Mouse (Mus musculus): ENCODE data around the gene Myo1g. TPM values are rescaled to one million over a fixed set of nuclear protein-coding genes. Genes with fewer than 3 reads are reported as not detected.

The Myo1g gene
- polyA plus RNA-seq, 1 experiment from 2014 or later = 8.7 TPM

- peak; percentile 94 for ATAC-seq (ENCODE audit: low read depth)
- no peaks in the 10 kb centered on the region for H3K27me3 ChIP-seq (ENCODE audit: control insufficient read depth, insufficient read depth, low read depth, low read length)
- peak within 1 kb of the TSS; percentile 91 for H3K4me3 ChIP-seq (ENCODE audit: low read depth, low read length)
- H3K4me1 ChIP-seq (ENCODE audit: control insufficient read depth, low read depth, low read length) = peaks cover 22% of the 10 kb centered on the region
- peak within 1 kb of the TSS; percentile 94 for H3K4me2 ChIP-seq (ENCODE audit: low read depth, low read length)
- H3K9me3 ChIP-seq (replicated peaks; ENCODE audit: control insufficient read depth, low read length) = no peaks in the 10 kb centered on the region
- 0% methylated on average over 49 of the region's 76 CpGs for WGBS (ENCODE audit: insufficient replicate concordance)
- no peaks in the 10 kb centered on the region; the same call in 1 of the 2 replicates for H3K36me3 ChIP-seq (ENCODE audit: control insufficient read depth, insufficient read depth)
- H3K9ac ChIP-seq (ENCODE audit: low read depth, low read length) = peak within 1 kb of the TSS; percentile 99
- H3K27ac ChIP-seq (ENCODE audit: low read length) = peak within 1 kb of the TSS; percentile 96
Measured at GRCm38 (mm10) chr11:6475867-6476484, 44.8 kb downstream of the Myo1g start, which contains the start of gene Purb. TSS of gene Purb (minus strand) at chr11:6475917.

DNA sequence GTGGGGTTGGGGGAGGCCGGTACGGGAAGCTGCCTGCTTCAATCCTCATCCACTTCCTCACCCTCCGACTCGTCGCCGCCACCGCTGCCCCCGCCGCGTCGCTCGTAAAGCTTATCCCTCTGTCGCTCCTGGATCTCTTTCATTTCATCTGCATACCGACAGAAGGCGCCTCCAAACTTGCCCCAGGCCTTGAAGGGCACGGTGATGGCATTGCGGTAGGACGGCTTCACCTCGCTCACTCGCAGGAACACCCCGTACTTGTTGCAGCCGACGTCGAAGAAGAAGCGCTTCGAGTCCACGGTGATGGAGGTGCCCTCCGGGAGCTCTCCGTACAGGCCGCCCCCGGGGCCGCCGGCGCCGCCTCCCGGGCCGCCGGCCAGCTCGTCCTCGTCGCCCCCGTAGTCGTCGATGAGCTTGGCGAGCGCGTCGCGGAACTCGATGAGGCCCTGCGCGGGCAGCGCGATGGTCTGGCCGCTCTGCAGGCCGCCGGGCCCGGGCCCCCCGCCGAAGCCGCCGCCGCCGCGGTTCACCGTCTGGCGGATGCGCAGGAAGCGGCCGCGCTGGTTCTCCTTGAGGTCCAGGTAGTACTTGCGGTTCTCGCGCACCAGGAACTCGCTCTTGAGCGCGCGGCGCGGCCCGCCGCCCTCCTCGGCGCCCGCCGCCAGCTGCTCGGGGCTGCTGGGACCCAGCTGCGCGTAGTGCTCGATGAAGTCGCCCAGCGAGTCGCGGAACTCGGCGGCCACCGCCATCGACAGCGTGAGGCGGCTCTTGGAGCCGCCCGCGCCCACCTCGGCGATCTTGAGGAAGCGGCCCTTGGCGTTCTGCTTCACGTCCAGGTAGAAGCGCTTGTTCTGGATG, 45.7 kb downstream of the Myo1g start:
- peaks cover 25% of the 10 kb centered on the region for H3K4me1 ChIP-seq (ENCODE audit: control insufficient read depth, low read depth, low read length)
- peak overlapping the region; percentile 99 for H3K9ac ChIP-seq (ENCODE audit: low read depth, low read length)
- H3K4me2 ChIP-seq (ENCODE audit: low read depth, low read length) = peak overlapping the region; percentile 92
- no peaks in the 10 kb centered on the region; the same call in 1 of the 2 replicates for H3K36me3 ChIP-seq (ENCODE audit: control insufficient read depth, insufficient read depth)
- peak overlapping the region; percentile 91 for H3K4me3 ChIP-seq (ENCODE audit: low read depth, low read length)
- peak overlapping the region; percentile 96 for H3K27ac ChIP-seq (ENCODE audit: low read length)
- peak; percentile 28 for ATAC-seq (ENCODE audit: low read depth)
- no peaks in the 10 kb centered on the region for H3K9me3 ChIP-seq (replicated peaks; ENCODE audit: control insufficient read depth, low read length)
- WGBS (ENCODE audit: insufficient replicate concordance) = under 1% methylated on average over 101 of the region's 109 CpGs
- no peaks in the 10 kb centered on the region for H3K27me3 ChIP-seq (ENCODE audit: control insufficient read depth, insufficient read depth, low read depth, low read length)

DNA sequence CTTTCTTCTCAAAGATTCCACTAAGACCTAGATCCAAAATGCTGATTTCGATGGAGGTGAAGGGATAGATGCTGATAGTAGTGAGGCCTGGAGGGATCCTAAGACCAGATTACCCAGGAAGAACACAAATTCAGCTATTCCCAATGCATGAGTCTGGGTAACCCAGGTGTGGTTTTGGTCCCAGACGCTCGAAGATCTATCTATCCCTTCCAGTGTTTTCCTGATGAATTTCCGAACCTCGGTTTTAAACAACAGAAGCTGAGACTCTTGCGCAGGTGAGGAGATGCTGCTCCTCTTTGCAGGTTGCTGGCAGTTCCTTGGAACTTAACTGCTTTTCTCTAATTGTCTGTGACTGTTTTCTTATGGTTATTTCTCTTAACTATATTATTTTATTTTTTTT, 46.4 kb downstream of the Myo1g start:
- ATAC-seq (ENCODE audit: low read depth) = no peak
- WGBS (ENCODE audit: insufficient replicate concordance) = 20% methylated on average over 6 of the region's 6 CpGs
- peaks cover 25% of the 10 kb centered on the region for H3K4me1 ChIP-seq (ENCODE audit: control insufficient read depth, low read depth, low read length)
- H3K9me3 ChIP-seq (replicated peaks; ENCODE audit: control insufficient read depth, low read length) = no peaks in the 10 kb centered on the region
- H3K4me2 ChIP-seq (ENCODE audit: low read depth, low read length) = peak overlapping the region; percentile 92
- peak overlapping the region; percentile 99 for H3K9ac ChIP-seq (ENCODE audit: low read depth, low read length)
- H3K4me3 ChIP-seq (ENCODE audit: low read depth, low read length) = peak overlapping the region; percentile 91
- peak overlapping the region; percentile 96 for H3K27ac ChIP-seq (ENCODE audit: low read length)
- H3K36me3 ChIP-seq (ENCODE audit: control insufficient read depth, insufficient read depth) = no peaks in the 10 kb centered on the region; the same call in 1 of the 2 replicates
- no peaks in the 10 kb centered on the region for H3K27me3 ChIP-seq (ENCODE audit: control insufficient read depth, insufficient read depth, low read depth, low read length)

DNA sequence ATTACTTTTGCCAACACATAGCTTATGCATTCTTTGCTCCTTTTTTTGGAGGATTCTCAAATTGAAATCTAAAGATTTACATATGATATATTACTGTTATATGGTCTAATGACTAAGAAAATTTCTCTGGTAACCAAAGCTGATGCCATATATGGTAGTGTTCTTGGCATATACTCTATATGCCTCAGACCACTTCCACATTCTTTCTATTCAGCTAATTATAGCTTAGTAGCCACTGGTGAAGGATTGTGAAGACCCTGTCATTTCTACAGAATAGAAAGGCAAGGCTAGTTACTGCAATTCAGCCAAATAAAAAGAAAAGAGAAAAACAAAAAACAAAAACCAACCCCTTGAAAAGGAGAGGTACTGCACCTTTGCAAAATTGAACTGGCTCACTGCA, 48.7 kb downstream of the Myo1g start:
- H3K9ac ChIP-seq (ENCODE audit: low read depth, low read length) = peak overlapping the region; percentile 38
- peak overlapping the region; percentile 57 for H3K4me3 ChIP-seq (ENCODE audit: low read depth, low read length)
- H3K4me2 ChIP-seq (ENCODE audit: low read depth, low read length) = peak overlapping the region; percentile 74
- peak overlapping the region; percentile 12; the same call in 1 of the 2 replicates for H3K27ac ChIP-seq (ENCODE audit: low read length)
- peaks cover 25% of the 10 kb centered on the region for H3K4me1 ChIP-seq (ENCODE audit: control insufficient read depth, low read depth, low read length)
- H3K27me3 ChIP-seq (ENCODE audit: control insufficient read depth, insufficient read depth, low read depth, low read length) = no peaks in the 10 kb centered on the region
- H3K9me3 ChIP-seq (replicated peaks; ENCODE audit: control insufficient read depth, low read length) = no peaks in the 10 kb centered on the region
- H3K36me3 ChIP-seq (ENCODE audit: control insufficient read depth, insufficient read depth) = no peaks in the 10 kb centered on the region; the same call in 1 of the 2 replicates
- ATAC-seq (ENCODE audit: low read depth) = no peak

DNA sequence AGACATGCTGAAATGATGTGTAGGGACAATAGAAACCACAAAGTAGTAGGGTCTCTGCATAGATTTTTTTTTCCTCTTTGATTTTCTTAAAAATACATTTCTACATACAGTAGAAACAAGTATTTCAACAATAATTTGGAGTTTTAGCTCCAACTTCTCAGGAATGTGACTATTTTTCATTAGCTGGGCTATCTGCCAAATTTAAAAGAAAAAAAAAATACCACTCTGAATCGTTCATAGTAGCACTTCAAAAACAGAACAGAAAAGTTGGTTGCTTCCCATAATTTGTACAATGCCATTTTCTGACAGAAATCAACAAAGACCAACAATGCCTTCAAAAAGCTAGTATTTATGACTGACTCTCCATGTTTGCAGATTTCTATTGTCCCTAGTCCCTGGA, 49.3 kb downstream of the Myo1g start:
- no peak for ATAC-seq (ENCODE audit: low read depth)
- Histone ChIP-seq H3K4me1 (ENCODE audit: control insufficient read depth, low read depth, low read length) (peaks cover 25% of the 10 kb centered on the region), H3K9me3 (replicated peaks; ENCODE audit: control insufficient read depth, low read length) (no peaks in the 10 kb centered on the region), H3K27ac (ENCODE audit: low read length) (no peak overlapping the region; the same call in 1 of the 2 replicates), H3K27me3 (ENCODE audit: control insufficient read depth, insufficient read depth, low read depth, low read length) (no peaks in the 10 kb centered on the region), H3K9ac (ENCODE audit: low read depth, low read length) (peak overlapping the region; percentile 44), H3K4me3 (ENCODE audit: low read depth, low read length) (peak overlapping the region; percentile 48), H3K4me2 (ENCODE audit: low read depth, low read length) (peak overlapping the region; percentile 74), H3K36me3 (ENCODE audit: control insufficient read depth, insufficient read depth) (no peaks in the 10 kb centered on the region; the same call in 1 of the 2 replicates)
- WGBS (ENCODE audit: insufficient replicate concordance) = 14% methylated on average over 1 of the region's 1 CpGs

- Histone ChIP-seq H3K36me3 (ENCODE audit: control insufficient read depth, insufficient read depth) (no peaks in the 10 kb centered on the region; the same call in 1 of the 2 replicates), H3K4me3 (ENCODE audit: low read depth, low read length) (peak overlapping the region; percentile 12), H3K27ac (ENCODE audit: low read length) (no peak overlapping the region; the same call in 1 of the 2 replicates), H3K4me1 (ENCODE audit: control insufficient read depth, low read depth, low read length) (peaks cover 25% of the 10 kb centered on the region), H3K9ac (ENCODE audit: low read depth, low read length) (0 out of 2 replicates have a peak overlapping the region, but pooled peaks have one; percentile 37), H3K9me3 (replicated peaks; ENCODE audit: control insufficient read depth, low read length) (no peaks in the 10 kb centered on the region), H3K4me2 (ENCODE audit: low read depth, low read length) (peak overlapping the region; percentile 74), H3K27me3 (ENCODE audit: control insufficient read depth, insufficient read depth, low read depth, low read length) (no peaks in the 10 kb centered on the region)
- no peak for ATAC-seq (ENCODE audit: low read depth)
- WGBS (ENCODE audit: insufficient replicate concordance) = 75% methylated on average over 2 of the region's 2 CpGs
Measured at GRCm38 (mm10) chr11:6471054-6471453, 49.7 kb downstream of the Myo1g start.

GRCm38 (mm10) chr11:6468541-6468940, 52.2 kb downstream of the Myo1g start:
- Histone ChIP-seq H3K27ac (ENCODE audit: low read length) (no peak overlapping the region), H3K27me3 (ENCODE audit: control insufficient read depth, insufficient read depth, low read depth, low read length) (no peaks in the 10 kb centered on the region), H3K4me1 (ENCODE audit: control insufficient read depth, low read depth, low read length) (peaks cover 15% of the 10 kb centered on the region), H3K4me3 (ENCODE audit: low read depth, low read length) (no peak overlapping the region), H3K9me3 (replicated peaks; ENCODE audit: control insufficient read depth, low read length) (no peaks in the 10 kb centered on the region), H3K4me2 (ENCODE audit: low read depth, low read length) (no peak overlapping the region), H3K9ac (ENCODE audit: low read depth, low read length) (no peak overlapping the region), H3K36me3 (ENCODE audit: control insufficient read depth, insufficient read depth) (no peaks in the 10 kb centered on the region; the same call in 1 of the 2 replicates)
- 62% methylated on average over 2 of the region's 2 CpGs for WGBS (ENCODE audit: insufficient replicate concordance)
- ATAC-seq (ENCODE audit: low read depth) = no peak

DNA sequence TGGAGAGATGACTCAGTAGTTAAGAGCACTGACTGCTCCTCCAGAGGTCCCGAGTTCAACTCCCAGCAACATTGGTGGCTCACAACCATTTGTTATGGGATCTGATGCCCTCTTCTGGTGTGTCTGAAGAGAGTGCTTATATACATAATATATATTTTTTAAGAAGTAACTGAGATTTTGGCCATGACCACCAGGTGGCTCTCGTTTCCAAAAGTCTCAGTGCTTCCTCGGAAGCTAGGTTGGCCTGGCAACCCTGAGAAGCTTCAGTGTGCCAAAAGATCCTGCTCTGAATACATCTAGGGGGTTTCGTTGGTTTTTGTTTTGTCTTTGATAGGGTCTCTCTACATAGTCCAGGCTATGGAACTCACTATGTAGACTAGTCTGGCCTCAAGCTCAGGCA, 55.6 kb downstream of the Myo1g start:
- Histone ChIP-seq H3K27me3 (ENCODE audit: control insufficient read depth, insufficient read depth, low read depth, low read length) (no peaks in the 10 kb centered on the region), H3K4me2 (ENCODE audit: low read depth, low read length) (no peak overlapping the region), H3K9me3 (replicated peaks; ENCODE audit: control insufficient read depth, low read length) (no peaks in the 10 kb centered on the region), H3K36me3 (ENCODE audit: control insufficient read depth, insufficient read depth) (no peaks in the 10 kb centered on the region; the same call in 1 of the 2 replicates), H3K4me1 (ENCODE audit: control insufficient read depth, low read depth, low read length) (no peaks in the 10 kb centered on the region; the same call in none of the 2 replicates), H3K9ac (ENCODE audit: low read depth, low read length) (no peak overlapping the region), H3K4me3 (ENCODE audit: low read depth, low read length) (no peak overlapping the region), H3K27ac (ENCODE audit: low read length) (no peak overlapping the region)
- ATAC-seq (ENCODE audit: low read depth) = peak; percentile 48; the same call in 1 of the 2 replicates
- 23% methylated on average over 4 of the region's 4 CpGs for WGBS (ENCODE audit: insufficient replicate concordance)
